Mouse (Mus musculus) kidney, embryonic 14.5 days (tissue): ENCODE measurements around the gene Olfr152. TPM values are rescaled to one million over a fixed set of nuclear protein-coding genes. Genes with fewer than 3 reads are reported as not detected.

Experiments used
- ATAC-seq: fragments of 200-750 bp; cut with Nextera tagmentation; 2 replicates; pipeline ENCODE4 v1.8.0; 2017; ENCODE audit warnings: moderate number of reproducible peaks, mild to moderate bottlenecking, moderate TSS enrichment, moderate library complexity; ENCODE audit not compliant: low FRiP score, low TSS enrichment
- H3K27ac ChIP-seq: fragments of 300-500 bp; sonication (generic); 2 replicates; pipeline ENCODE4 v1.5.1; 2014; ENCODE audit warnings: low read depth, mild to moderate bottlenecking, low read length, moderate library complexity, mixed read lengths
- H3K27me3 ChIP-seq: fragments of 300-500 bp; sonication (generic); 2 replicates; pipeline ENCODE4 v1.6.1; 2014; ENCODE audit warnings: mild to moderate bottlenecking, low read length; ENCODE audit not compliant: control insufficient read depth, insufficient read depth
- H3K36me3 ChIP-seq: fragments of 300-500 bp; sonication (generic); 2 replicates; pipeline ENCODE4 v1.6.1; 2014; ENCODE audit warnings: low read length, mixed read lengths; ENCODE audit not compliant: control insufficient read depth, insufficient read depth
- H3K4me1 ChIP-seq: fragments of 300-500 bp; sonication (generic); 2 replicates; pipeline ENCODE4 v1.6.1; 2014; ENCODE audit warnings: low read length, mixed read lengths; ENCODE audit not compliant: control insufficient read depth, insufficient read depth
- H3K4me2 ChIP-seq: fragments of 300-500 bp; sonication (generic); replicated peaks from 2 replicates; pipeline ENCODE4 v1.6.1; 2014; ENCODE audit warnings: low read depth, mild to moderate bottlenecking, low read length
- H3K4me3 ChIP-seq: fragments of 300-500 bp; sonication (generic); 2 replicates; pipeline ENCODE4 v1.5.1; 2014; ENCODE audit warnings: mild to moderate bottlenecking, low read length
- H3K9ac ChIP-seq: fragments of 300-500 bp; sonication (generic); 2 replicates; pipeline ENCODE4 v1.6.1; 2014; ENCODE audit warnings: low read depth, mild to moderate bottlenecking, low read length, moderate library complexity
- H3K9me3 ChIP-seq: fragments of 300-500 bp; sonication (generic); 2 replicates; pipeline ENCODE4 v1.6.1; 2016; ENCODE audit warnings: low read length; ENCODE audit not compliant: control insufficient read depth
- WGBS: fragments of 180-500 bp; shearing (Covaris S2); extraction: QIAGEN DNeasy Blood & Tissue Kit; methylation state at CpG from one replicate; pipeline ENCODE4 v1.1.7; 2014; 5-methylcytosine and 5-hydroxymethylcytosine counted together
- polyA plus RNA-seq: library from polyadenylated mRNA; unstranded; fragments of >200 nt; fragmentation: Nextera tagmentation; extraction: Ambion mirVana; gene quantifications from 2 replicates; pipeline ENCODE4 v1.2.1, GENCODE M21; 2014

Gene Olfr152
- polyA plus RNA-seq: not detected in 2 replicates

DNA sequence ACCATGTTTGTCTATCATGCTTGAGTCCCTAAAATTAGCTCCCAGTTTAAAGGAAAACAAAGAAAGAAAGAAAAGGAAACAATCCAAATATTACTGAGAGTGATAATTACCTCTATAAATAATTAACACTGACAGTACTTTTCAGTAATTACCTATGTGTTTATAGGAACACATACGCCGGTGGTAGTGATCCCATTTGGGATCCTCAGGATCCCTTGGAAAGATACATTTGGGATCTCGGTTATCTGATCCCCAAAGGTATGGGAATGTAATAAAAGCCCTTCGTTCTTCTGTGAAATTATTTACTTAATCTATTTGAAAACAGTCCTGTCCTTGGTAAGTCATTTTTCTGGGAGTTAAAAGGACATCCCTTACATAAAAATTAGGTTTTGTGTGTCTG, at the start of gene Olfr152:
TSS of gene Olfr152 (plus strand) at position 301 of the 400 bp plus-strand sequence.
- Histone ChIP-seq H3K4me3 (no peak within 1 kb of the TSS), H3K9me3 (no peaks in the 10 kb centered on the region), H3K27ac (no peak within 1 kb of the TSS), H3K9ac (no peak within 1 kb of the TSS), H3K4me1 (no peaks in the 10 kb centered on the region), H3K27me3 (no peaks in the 10 kb centered on the region), H3K4me2 (no peak within 1 kb of the TSS), H3K36me3 (no peaks in the 10 kb centered on the region)
- WGBS: 84% methylated on average over 4 of the region's 4 CpGs
- ATAC-seq: no peak

DNA sequence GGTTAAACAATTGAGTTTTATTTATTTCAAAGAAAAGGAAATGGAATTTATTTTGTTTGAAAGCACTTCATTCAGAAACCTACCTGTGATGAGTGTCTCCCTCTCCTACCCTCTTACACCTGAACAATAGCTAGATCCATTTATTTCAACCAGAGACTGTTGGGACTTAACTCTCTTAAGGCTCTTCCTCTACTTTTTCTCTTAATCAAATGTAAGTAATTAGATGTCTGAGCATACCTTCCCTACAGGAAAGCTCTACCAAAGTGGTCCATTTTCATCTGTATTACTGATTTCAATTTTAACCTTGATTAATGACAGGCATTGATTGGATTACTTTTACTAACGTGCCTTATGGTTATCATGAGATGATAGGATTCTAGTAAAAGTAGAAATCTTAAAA, 39.4 kb upstream of the Olfr152 start, which contains the start of gene Olfr1138:
TSS of gene Olfr1138 (minus strand) at position 101 of the 400 bp plus-strand sequence.
- Histone ChIP-seq H3K9ac (no peak within 1 kb of the TSS), H3K4me3 (no peak within 1 kb of the TSS), H3K27ac (no peak within 1 kb of the TSS), H3K27me3 (no peaks in the 10 kb centered on the region), H3K4me2 (no peak within 1 kb of the TSS), H3K4me1 (no peaks in the 10 kb centered on the region), H3K36me3 (no peaks in the 10 kb centered on the region), H3K9me3 (no peaks in the 10 kb centered on the region)
- no peak for ATAC-seq
- 83% methylated on average over 1 of the region's 1 CpGs for WGBS

DNA sequence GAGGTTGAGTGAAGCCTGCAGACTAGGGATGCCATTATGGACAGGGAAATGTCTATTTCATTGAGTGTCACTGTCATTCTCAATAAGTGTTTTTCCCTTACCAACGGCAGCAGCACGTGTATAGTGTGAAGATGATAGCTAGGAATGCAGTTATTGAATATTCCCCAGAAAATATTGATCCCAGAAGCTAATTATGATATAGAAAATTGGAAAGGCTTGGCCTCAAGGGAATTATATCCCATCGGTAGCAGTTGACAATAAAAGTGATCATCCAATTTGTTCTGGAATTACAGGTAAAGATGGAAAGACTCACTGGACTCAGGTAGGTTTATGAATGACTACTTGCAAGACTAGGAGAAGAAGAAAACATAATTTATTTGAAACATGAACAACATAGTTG, 35.8 kb upstream of the Olfr152 start, which contains the start of gene Olfr1140:
TSS of gene Olfr1140 (plus strand) at position 301 of the 400 bp plus-strand sequence.
- Histone ChIP-seq H3K4me2 (no peak within 1 kb of the TSS), H3K9ac (no peak within 1 kb of the TSS), H3K4me3 (no peak within 1 kb of the TSS), H3K36me3 (no peaks in the 10 kb centered on the region), H3K27me3 (no peaks in the 10 kb centered on the region), H3K9me3 (no peaks in the 10 kb centered on the region), H3K4me1 (no peaks in the 10 kb centered on the region), H3K27ac (no peak within 1 kb of the TSS)
- 69% methylated on average over 3 of the region's 3 CpGs for WGBS
- ATAC-seq: no peak

DNA sequence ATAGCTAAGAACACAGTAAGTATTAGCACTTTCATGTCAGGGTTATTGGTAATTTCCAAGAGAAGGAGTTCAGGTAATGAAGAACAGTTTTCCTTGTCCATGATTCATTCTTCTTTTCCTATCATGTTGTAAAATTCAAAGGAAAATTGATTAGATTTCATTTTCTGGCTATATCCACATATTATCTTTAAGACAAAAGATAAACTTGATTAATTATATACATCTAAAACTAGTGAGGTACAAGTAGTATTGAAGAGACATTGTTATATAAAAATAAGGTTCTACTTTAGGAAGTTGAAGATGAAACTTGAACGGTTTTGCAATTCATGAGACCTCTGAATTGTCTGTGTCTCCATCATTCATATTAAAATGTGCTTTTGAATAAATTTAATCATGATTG, 25.4 kb upstream of the Olfr152 start, which contains the start of gene Olfr1141:
TSS of gene Olfr1141 (minus strand) at position 101 of the 400 bp plus-strand sequence.
- no peaks in the 10 kb centered on the region for H3K36me3 ChIP-seq
- no peaks in the 10 kb centered on the region for H3K4me1 ChIP-seq
- no peak within 1 kb of the TSS for H3K27ac ChIP-seq
- H3K9ac ChIP-seq: no peak within 1 kb of the TSS
- H3K4me3 ChIP-seq: no peak within 1 kb of the TSS
- ATAC-seq: no peak
- no peaks in the 10 kb centered on the region for H3K9me3 ChIP-seq
- 76% methylated on average over 1 of the region's 1 CpGs for WGBS
- no peak within 1 kb of the TSS for H3K4me2 ChIP-seq
- H3K27me3 ChIP-seq: no peaks in the 10 kb centered on the region

DNA sequence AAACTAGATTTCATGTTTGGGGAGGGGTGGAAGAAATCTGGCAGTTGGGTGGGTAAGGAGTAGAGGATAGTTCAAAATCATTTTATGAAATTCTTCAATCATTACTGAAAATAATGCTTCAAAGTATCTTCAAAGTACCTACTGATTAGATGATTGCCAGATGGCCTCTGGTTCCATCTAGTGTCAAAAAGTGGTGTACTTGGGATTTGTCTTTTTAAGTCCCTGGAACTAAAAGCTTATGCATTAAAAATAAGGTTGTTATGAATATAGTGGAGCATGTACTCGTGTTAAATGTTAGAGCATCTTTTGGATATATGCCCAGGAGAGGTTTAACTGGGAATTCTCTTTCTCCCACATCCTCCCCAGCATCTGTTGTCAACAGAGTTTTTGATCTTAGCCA, 3.1 kb upstream of the Olfr152 start:
- 62% methylated on average over 1 of the region's 1 CpGs for WGBS
- H3K27me3 ChIP-seq: no peaks in the 10 kb centered on the region
- no peak for ATAC-seq

DNA sequence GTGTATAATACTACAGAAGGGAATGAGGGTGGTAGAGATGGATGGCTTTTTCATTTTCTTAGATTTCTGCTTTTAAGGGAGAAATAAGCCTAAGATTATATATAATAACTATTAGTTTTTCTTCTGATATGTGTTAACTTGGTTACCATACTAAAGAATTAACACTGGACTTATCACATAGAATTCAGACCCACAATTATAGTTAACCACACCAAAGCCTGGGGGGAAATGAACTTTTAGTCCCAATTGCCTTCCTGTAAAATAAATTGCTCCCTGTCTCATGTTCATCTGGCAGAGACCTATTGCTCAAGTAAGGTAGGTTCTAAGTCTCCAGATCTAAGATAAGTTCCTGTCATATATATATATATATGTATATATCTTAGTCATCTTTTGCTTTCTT, 21.0 kb downstream of the Olfr152 start, which contains the start of gene Olfr1143:
TSS of gene Olfr1143 (plus strand) at position 301 of the 400 bp plus-strand sequence.
- Histone ChIP-seq H3K9ac (no peak within 1 kb of the TSS), H3K9me3 (no peaks in the 10 kb centered on the region), H3K36me3 (no peaks in the 10 kb centered on the region), H3K4me3 (no peak within 1 kb of the TSS), H3K27me3 (no peaks in the 10 kb centered on the region), H3K27ac (no peak within 1 kb of the TSS), H3K4me1 (no peaks in the 10 kb centered on the region), H3K4me2 (no peak within 1 kb of the TSS)
- no peak for ATAC-seq

More for the DNA sequence above, 3.1 kb upstream of the Olfr152 start:
- Histone ChIP-seq H3K4me3 (no peak overlapping the region), H3K4me1 (no peaks in the 10 kb centered on the region), H3K9me3 (no peaks in the 10 kb centered on the region), H3K36me3 (no peaks in the 10 kb centered on the region), H3K4me2 (no peak overlapping the region), H3K9ac (no peak overlapping the region), H3K27ac (no peak overlapping the region)

DNA sequence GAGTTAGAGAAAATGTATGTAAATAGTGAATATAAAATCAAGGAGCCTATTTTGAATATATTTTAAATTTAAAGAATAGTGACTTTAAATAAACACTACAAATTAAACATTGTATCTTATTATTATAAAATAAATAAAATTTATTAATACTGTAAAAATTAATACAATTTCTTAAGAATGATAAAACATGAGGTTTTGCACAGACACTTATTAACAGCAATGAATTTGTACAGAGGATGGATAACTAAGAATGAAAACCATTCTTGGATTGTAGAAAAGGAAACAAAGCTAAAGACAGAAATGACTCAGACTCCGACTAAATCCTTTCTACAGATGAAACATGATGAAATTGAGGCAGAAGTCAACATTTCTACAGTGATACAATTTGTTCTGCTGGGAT, 30.2 kb downstream of the Olfr152 start, which contains the start of gene Olfr1145:
TSS of gene Olfr1145 (plus strand) at position 301 of the 400 bp plus-strand sequence.
- no peak within 1 kb of the TSS for H3K27ac ChIP-seq
- H3K9me3 ChIP-seq: no peaks in the 10 kb centered on the region
- WGBS: 85% methylated on average over 1 of the region's 1 CpGs
- no peaks in the 10 kb centered on the region for H3K4me1 ChIP-seq
- no peaks in the 10 kb centered on the region for H3K27me3 ChIP-seq
- no peak within 1 kb of the TSS for H3K4me2 ChIP-seq
- H3K9ac ChIP-seq: no peak within 1 kb of the TSS
- H3K4me3 ChIP-seq: no peak within 1 kb of the TSS
- no peaks in the 10 kb centered on the region for H3K36me3 ChIP-seq
- no peak for ATAC-seq

DNA sequence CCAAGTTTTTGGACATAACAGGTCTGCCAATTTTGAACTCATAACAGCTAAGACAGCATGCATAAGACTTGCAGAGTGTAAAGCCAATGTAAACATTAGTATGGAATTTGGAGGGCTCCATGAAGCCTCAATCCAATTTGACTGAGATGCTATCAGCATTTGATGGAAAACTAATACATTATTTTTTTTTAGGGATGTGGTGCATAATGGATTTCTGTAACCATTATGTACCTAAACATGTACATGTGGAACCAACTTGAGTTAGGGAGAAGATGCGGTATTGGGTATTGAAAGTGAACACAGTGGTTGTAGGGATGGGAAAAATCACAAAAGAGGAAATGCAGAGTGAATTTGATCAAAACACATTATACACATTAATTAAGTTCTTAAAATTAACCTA, 51.0 kb downstream of the Olfr152 start, which contains the start of gene Olfr1148:
TSS of gene Olfr1148 (plus strand) at position 301 of the 400 bp plus-strand sequence.
- WGBS: 89% methylated on average over 1 of the region's 1 CpGs
- Histone ChIP-seq H3K9ac (no peak within 1 kb of the TSS), H3K4me2 (no peak within 1 kb of the TSS), H3K4me1 (no peaks in the 10 kb centered on the region), H3K9me3 (no peaks in the 10 kb centered on the region), H3K27ac (no peak within 1 kb of the TSS), H3K4me3 (no peak within 1 kb of the TSS), H3K36me3 (no peaks in the 10 kb centered on the region), H3K27me3 (no peaks in the 10 kb centered on the region)
- no peak for ATAC-seq
